Mouse (Mus musculus) heart, embryonic 13.5 days (tissue): ENCODE data around the gene Sptlc2. TPM values are rescaled to one million over a fixed set of nuclear protein-coding genes. Genes with fewer than 3 reads are reported as not detected.

Experiments
- ATAC-seq: fragments of 200-750 bp; cut with Nextera tagmentation; 2 replicates; pipeline ENCODE4 v1.8.0; 2017; ENCODE audit warnings: moderate TSS enrichment; ENCODE audit not compliant: insufficient number of reproducible peaks, low FRiP score, low TSS enrichment; ENCODE audit errors: extremely low read depth
- H3K27ac ChIP-seq: fragments of 300-500 bp; sonication (generic); replicated peaks from 2 replicates; pipeline ENCODE4 v1.5.1; 2015; ENCODE audit warnings: moderate library complexity, mild to moderate bottlenecking, inconsistent platforms
- H3K27me3 ChIP-seq: fragments of 300-500 bp; sonication (generic); replicated peaks from 2 replicates; pipeline ENCODE4 v1.6.1; 2015; ENCODE audit warnings: mild to moderate bottlenecking, inconsistent platforms
- H3K36me3 ChIP-seq: fragments of 300-500 bp; sonication (generic); 2 replicates; pipeline ENCODE4 v1.6.1; 2015; ENCODE audit warnings: mild to moderate bottlenecking, inconsistent platforms
- H3K4me1 ChIP-seq: fragments of 300-500 bp; sonication (generic); 2 replicates; pipeline ENCODE4 v1.6.1; 2015; ENCODE audit warnings: inconsistent platforms
- H3K4me2 ChIP-seq: fragments of 300-500 bp; sonication (generic); 2 replicates; pipeline ENCODE4 v1.6.1; 2015; ENCODE audit warnings: inconsistent platforms, mild to moderate bottlenecking, moderate library complexity
- H3K4me3 ChIP-seq: fragments of 300-500 bp; sonication (generic); 2 replicates; pipeline ENCODE4 v1.5.1; 2015; ENCODE audit warnings: moderate library complexity, mild to moderate bottlenecking, inconsistent platforms
- H3K9ac ChIP-seq: fragments of 300-500 bp; sonication (generic); 2 replicates; pipeline ENCODE4 v1.6.1; 2015; ENCODE audit warnings: inconsistent platforms, mild to moderate bottlenecking, moderate library complexity
- H3K9me3 ChIP-seq: fragments of 300-500 bp; sonication (generic); 2 replicates; pipeline ENCODE4 v1.6.1; 2016; ENCODE audit warnings: inconsistent platforms
- WGBS: fragments of 180-500 bp; shearing (Covaris S2); methylation state at CpG from one replicate; pipeline ENCODE4 v1.1.7; 2015; ENCODE audit warnings: mixed read lengths; 5-methylcytosine and 5-hydroxymethylcytosine counted together
- polyA plus RNA-seq: library from polyadenylated mRNA; unstranded; fragments of >200 nt; fragmentation: Nextera tagmentation; extraction: Ambion mirVana; gene quantifications from 2 replicates; pipeline ENCODE4 v1.2.1, GENCODE M21; 2015

Gene Sptlc2
- polyA plus RNA-seq: 63.9 and 64.2 TPM in 2 replicates

DNA sequence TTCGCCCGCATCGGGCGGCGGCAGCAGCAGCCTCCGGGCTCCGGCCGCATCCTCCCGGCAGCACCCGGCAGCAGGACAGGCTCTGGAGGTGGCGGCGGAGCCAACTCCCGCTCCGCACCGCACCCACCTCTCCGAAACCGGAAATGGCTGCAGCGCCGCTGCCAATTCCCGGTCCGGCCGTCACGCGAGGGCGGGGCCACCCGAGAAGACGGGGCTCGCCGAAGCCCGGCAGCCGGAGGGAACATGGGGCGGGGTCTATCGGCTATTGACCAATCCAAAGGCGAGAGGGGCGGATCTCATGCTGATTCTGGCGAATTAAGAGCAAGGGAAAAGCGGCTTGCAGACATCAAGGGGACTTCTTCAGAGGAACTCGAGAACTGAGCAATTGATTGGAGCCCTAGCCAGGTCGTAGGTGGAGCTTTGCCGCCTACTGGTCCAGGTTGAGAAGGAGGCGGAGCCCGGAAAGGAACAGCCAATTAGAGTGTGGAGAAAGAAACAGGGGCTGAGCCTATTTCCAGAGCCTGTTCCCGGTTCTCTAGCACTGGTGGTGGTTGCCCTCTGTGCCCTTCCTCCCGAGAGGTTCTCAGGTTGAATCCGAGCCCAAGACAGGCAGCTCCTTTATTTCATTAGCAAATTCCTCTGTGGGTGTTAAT, at the start of gene Sptlc2:
Gene Sptlc2 (minus strand): TSS at position 234 of the 653 bp plus-strand sequence.
- H3K27ac ChIP-seq: peak within 1 kb of the TSS; percentile 86
- peaks cover 20% of the 10 kb centered on the region for H3K4me1 ChIP-seq
- peak within 1 kb of the TSS; percentile 96 for H3K4me2 ChIP-seq
- H3K9me3 ChIP-seq: no peaks in the 10 kb centered on the region
- peak within 1 kb of the TSS; percentile 96 for H3K4me3 ChIP-seq
- H3K9ac ChIP-seq: peak within 1 kb of the TSS; percentile 97
- H3K27me3 ChIP-seq: no peaks in the 10 kb centered on the region
- ATAC-seq: peak; percentile 99
- WGBS: under 1% methylated on average over 45 of the region's 45 CpGs
- no peaks in the 10 kb centered on the region for H3K36me3 ChIP-seq

DNA sequence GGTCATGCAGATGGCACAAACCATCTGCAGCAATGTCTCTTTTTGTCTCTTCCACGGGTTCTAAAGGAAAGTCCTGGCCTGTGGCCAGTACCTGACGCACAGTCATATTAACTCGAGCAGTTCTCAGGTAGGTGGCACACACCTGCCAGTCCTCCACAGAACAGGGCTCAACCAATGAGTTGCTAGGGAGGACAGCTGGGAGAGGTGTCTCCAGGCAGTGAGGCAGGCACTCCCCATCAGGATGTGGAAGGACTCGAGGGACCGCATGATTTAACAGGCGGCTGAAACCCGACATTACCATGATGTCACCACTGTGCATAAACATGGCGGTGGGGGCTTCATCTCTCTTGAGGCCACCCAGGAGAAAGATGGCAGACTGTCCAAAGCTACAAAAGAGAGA, 40.7 kb upstream of the Sptlc2 start:
- H3K27me3 ChIP-seq: no peaks in the 10 kb centered on the region
- H3K9ac ChIP-seq: no peak overlapping the region
- no peak overlapping the region for H3K27ac ChIP-seq
- peaks cover 98% of the 10 kb centered on the region for H3K36me3 ChIP-seq
- no peak overlapping the region for H3K4me3 ChIP-seq
- no peak overlapping the region for H3K4me2 ChIP-seq
- no peaks in the 10 kb centered on the region for H3K9me3 ChIP-seq
- no peak for ATAC-seq
- WGBS: 81% methylated on average over 8 of the region's 8 CpGs
- H3K4me1 ChIP-seq: no peaks in the 10 kb centered on the region

DNA sequence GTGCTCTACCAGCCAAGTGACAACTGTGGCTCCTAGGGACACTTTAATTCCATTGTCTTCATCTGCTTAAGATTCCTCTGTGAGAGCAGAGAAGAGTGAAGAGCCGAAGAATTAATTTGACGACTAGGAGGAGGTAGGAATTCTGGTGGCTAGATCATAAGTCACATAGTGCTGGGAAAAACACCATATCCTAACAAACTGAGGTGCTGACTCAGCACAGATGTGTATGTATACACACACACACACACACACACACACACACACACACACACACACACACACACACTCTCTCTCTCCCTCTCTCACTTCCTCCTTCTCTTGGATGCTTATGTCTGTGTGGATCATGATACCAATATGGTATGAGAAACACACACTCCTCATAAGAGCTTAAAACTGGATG, 40.1 kb upstream of the Sptlc2 start:
- Histone ChIP-seq H3K9ac (no peak overlapping the region), H3K9me3 (no peaks in the 10 kb centered on the region), H3K4me1 (no peaks in the 10 kb centered on the region), H3K27ac (no peak overlapping the region), H3K36me3 (peaks cover 98% of the 10 kb centered on the region), H3K4me3 (no peak overlapping the region), H3K27me3 (no peaks in the 10 kb centered on the region), H3K4me2 (no peak overlapping the region)
- ATAC-seq: no peak
- 90% methylated on average over 2 of the region's 2 CpGs for WGBS

DNA sequence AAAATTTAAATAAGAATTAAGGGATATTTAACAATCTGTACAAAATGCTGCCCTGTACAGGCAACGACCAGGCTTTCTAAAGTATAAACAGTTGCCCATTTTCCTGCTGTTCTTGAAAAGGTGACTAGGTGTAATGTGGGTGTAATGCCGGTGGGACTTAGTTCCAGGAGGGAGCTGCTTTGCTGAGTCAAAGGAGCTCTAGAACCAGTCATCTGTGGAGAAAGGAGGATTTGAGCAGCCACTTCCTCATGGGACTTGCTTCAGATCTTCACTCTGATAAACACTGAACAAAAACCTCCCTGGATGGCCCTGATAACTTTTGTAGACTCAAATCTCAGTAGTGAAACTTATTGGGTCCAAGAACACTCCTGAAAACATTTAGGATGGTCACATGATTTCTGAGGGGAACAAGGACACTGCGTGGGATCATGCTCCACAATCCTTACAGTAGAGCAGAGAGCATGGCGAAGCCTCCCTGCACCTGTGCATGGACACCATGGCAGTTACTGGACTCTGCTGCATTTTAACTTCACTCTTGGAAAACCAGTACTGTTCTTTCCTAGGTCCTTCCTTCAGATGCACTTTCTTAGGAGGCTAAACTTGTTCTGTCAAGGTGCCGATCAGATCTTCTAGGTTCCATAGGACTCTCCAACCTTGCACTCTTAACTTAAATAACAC, 38.3 kb upstream of the Sptlc2 start:
- peaks cover 91% of the 10 kb centered on the region for H3K36me3 ChIP-seq
- H3K4me1 ChIP-seq: no peaks in the 10 kb centered on the region
- WGBS: 88% methylated on average over 5 of the region's 5 CpGs
- no peak overlapping the region for H3K4me2 ChIP-seq
- H3K9me3 ChIP-seq: no peaks in the 10 kb centered on the region
- no peak for ATAC-seq
- no peak overlapping the region for H3K9ac ChIP-seq
- H3K27me3 ChIP-seq: no peaks in the 10 kb centered on the region
- H3K4me3 ChIP-seq: no peak overlapping the region
- H3K27ac ChIP-seq: no peak overlapping the region

DNA sequence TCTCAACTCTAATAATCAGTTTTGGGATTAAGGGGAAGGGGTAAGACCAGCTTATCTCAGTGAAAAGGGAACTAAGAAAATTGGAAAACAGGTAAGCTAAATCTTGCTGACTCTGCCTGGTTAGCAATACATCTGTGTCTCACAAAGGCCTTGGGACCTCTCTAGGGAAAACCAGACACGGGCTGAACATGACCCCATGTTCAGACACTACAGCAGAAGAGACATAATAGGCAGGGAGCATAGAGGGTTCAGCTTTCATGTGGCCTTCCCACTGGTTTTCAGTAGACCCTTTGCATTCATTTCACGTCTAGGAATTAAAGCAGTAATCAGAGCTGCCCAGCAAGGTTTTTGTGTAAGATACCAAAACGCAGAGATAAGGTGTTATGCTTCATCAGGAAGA, 36.4 kb upstream of the Sptlc2 start:
- WGBS: 36% methylated on average over 3 of the region's 3 CpGs
- no peak for ATAC-seq
- H3K9me3 ChIP-seq: no peaks in the 10 kb centered on the region
- H3K4me3 ChIP-seq: no peak overlapping the region
- no peaks in the 10 kb centered on the region for H3K27me3 ChIP-seq
- H3K36me3 ChIP-seq: peaks cover 71% of the 10 kb centered on the region
- H3K9ac ChIP-seq: no peak overlapping the region
- H3K27ac ChIP-seq: no peak overlapping the region
- H3K4me1 ChIP-seq: peaks cover 3% of the 10 kb centered on the region; the same call in 1 of the 2 replicates
- no peak overlapping the region for H3K4me2 ChIP-seq

DNA sequence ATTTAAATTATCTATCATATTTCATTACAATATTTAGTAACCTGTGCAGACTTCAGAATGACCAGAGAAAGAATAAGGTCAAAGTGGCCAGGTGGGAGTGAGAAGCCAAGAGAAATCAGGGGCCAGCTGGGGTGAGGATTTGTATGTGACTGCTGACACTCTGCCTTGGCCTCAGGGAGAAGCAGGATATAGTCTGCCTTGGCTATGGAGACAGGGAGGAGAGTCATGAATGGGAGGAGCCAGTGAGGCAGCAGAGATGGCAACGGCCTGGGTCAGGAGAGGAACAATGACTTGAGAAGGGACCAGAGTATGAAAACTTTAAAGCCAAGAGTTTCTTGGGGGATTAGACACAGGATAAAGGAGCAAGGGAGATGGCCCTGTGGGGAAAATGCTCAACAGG, 35.5 kb upstream of the Sptlc2 start:
- Histone ChIP-seq H3K9ac (no peak overlapping the region), H3K9me3 (no peaks in the 10 kb centered on the region), H3K27me3 (no peaks in the 10 kb centered on the region), H3K27ac (no peak overlapping the region), H3K36me3 (peaks cover 63% of the 10 kb centered on the region), H3K4me2 (no peak overlapping the region), H3K4me3 (no peak overlapping the region), H3K4me1 (peaks cover 3% of the 10 kb centered on the region; the same call in 1 of the 2 replicates)
- no peak for ATAC-seq
- WGBS: 41% methylated on average over 1 of the region's 1 CpGs

DNA sequence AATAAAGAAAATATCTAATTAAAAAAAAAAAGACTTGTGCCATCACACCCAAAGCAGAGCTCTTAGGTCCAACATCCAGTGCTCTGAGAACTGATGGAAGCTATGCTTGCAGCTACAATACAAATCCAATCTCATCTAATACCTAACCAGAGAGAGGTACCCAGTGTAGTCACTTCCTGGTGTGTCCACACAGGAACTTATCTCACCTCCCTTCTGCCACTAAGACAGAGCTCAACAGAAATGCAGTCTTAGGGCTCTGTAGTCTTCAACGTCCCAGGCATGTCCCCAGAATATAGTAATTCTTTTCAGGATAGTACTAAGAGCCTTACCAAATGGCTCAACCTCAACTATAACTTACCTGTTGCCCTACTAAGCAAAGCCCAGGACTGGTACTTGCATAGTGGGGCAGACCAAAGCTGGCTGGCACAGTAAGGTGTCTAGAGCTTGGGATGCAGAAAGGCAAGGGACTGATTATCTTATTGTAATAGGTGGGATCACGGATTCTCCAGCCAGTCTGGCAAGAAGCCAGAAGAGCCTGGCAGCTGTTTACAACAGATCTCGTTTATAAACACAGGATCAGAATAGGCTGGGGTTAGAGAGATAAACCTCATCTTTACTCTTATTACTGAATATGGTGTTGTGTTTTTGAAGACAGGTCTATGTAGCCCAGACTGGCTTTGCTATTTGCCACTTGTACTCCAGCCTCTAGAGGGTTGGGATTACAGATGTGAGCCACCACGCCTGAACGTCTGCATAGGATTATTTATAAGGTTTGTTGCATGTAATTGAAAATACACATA, 33.8 kb upstream of the Sptlc2 start:
- peaks cover 3% of the 10 kb centered on the region; the same call in 1 of the 2 replicates for H3K4me1 ChIP-seq
- WGBS: 67% methylated on average over 5 of the region's 5 CpGs
- no peak for ATAC-seq
- H3K9ac ChIP-seq: no peak overlapping the region
- no peak overlapping the region for H3K4me3 ChIP-seq
- H3K27me3 ChIP-seq: no peaks in the 10 kb centered on the region
- no peak overlapping the region for H3K4me2 ChIP-seq
- H3K9me3 ChIP-seq: no peaks in the 10 kb centered on the region
- peaks cover 45% of the 10 kb centered on the region for H3K36me3 ChIP-seq
- no peak overlapping the region for H3K27ac ChIP-seq

DNA sequence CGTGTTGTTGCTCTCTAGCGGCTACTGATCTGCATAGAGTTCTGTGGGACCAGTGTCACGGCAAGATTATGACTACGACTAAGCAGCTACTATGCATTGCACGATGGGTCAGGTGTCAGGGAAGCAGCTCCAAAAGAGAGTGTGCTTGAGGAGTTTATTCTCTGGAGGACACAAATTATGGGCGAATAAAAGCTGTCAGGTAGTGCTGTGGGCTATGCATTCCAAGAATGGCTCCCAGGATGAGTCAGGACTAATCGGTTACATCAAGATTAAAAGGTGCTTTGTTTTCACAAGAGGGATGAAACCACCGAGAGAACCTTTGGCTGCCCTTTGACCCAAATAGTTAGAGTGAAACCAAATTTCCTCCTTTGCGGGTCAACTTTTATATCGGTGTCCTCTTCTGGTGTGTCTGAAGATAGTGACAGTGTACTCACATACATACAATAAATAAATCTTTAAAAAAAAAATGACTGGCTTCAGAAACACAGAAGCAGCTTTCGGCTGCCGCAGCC, 31.9 kb upstream of the Sptlc2 start:
- Histone ChIP-seq H3K9ac (no peak overlapping the region), H3K4me1 (peaks cover 3% of the 10 kb centered on the region; the same call in 1 of the 2 replicates), H3K27ac (no peak overlapping the region), H3K9me3 (no peaks in the 10 kb centered on the region), H3K4me2 (no peak overlapping the region), H3K27me3 (no peaks in the 10 kb centered on the region), H3K4me3 (no peak overlapping the region), H3K36me3 (peaks cover 27% of the 10 kb centered on the region)
- 63% methylated on average over 12 of the region's 12 CpGs for WGBS
- no peak for ATAC-seq

DNA sequence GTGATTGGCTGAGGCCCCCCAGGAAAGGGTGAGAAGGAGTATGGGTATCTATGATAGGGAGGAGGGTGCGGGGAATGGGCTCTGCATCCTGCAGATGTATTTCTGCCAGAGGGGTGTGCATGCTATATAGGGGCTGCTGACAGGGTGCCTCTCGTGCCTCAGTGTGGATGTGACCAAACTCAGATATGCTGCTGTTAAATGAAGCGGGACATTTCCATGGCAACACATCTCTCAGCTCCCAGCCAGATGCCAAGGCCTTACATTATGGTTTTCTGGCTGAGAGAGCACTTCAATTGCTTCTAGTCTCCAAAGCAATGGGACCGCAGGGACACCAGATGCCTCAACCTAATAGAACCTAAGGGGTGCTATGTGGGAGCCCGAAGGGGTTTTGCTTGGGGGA, 30.8 kb upstream of the Sptlc2 start:
- H3K27ac ChIP-seq: no peak overlapping the region
- peaks cover 3% of the 10 kb centered on the region; the same call in 1 of the 2 replicates for H3K4me1 ChIP-seq
- no peak overlapping the region for H3K4me3 ChIP-seq
- H3K9ac ChIP-seq: no peak overlapping the region
- peaks cover 17% of the 10 kb centered on the region for H3K36me3 ChIP-seq
- H3K9me3 ChIP-seq: no peaks in the 10 kb centered on the region
- 73% methylated on average over 5 of the region's 5 CpGs for WGBS
- H3K27me3 ChIP-seq: no peaks in the 10 kb centered on the region
- no peak for ATAC-seq
- no peak overlapping the region for H3K4me2 ChIP-seq

DNA sequence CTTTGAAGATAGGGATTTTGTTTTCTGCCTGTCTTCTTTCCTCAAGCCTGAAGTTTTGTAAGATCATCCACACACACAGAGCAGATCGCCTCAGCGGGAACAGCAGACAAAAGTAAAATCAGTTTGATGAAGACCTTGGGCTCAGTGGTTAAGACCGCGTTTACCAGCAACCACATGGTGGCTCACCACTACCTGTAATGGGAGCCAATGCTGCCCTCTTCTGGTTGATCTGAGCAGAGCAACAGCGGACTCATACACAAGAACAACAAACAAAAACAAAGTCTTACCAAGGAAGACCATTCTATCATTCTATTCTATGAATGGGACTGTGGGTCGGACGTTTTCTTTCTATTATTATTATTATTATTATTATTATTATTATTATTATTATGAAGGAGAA, 28.5 kb upstream of the Sptlc2 start:
- 27% methylated on average over 7 of the region's 7 CpGs for WGBS
- no peak for ATAC-seq
- Histone ChIP-seq H3K9me3 (no peaks in the 10 kb centered on the region), H3K4me2 (no peak overlapping the region), H3K9ac (no peak overlapping the region), H3K4me3 (no peak overlapping the region), H3K36me3 (no peaks in the 10 kb centered on the region), H3K27ac (no peak overlapping the region), H3K27me3 (no peaks in the 10 kb centered on the region), H3K4me1 (peaks cover 7% of the 10 kb centered on the region)

DNA sequence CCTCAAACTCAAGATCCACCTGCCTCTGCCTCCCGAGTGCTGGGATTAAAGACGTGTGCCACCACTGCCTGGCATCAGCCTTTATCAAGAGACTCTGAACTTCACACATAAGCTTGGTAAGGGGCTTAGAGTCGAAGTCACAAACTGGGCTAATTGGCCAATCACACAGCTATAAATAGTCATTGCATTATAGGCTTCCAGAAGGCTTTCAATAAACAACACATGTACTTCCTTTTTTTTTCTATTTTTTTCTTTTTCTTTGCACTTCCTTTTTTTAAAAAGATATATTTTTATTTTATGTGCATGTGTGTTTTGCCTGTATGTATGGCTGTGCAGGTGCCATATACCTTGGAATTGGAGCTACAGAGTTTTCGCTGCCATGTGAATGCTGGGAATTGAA, 27.2 kb upstream of the Sptlc2 start:
- Histone ChIP-seq H3K9me3 (no peaks in the 10 kb centered on the region), H3K27ac (no peak overlapping the region), H3K36me3 (no peaks in the 10 kb centered on the region), H3K9ac (no peak overlapping the region), H3K4me2 (no peak overlapping the region), H3K27me3 (no peaks in the 10 kb centered on the region), H3K4me1 (peaks cover 20% of the 10 kb centered on the region), H3K4me3 (no peak overlapping the region)
- WGBS: 55% methylated on average over 4 of the region's 4 CpGs
- ATAC-seq: no peak
